Mouse (Mus musculus): ENCODE measurements at regions not wholly inside any gene's neighbourhood (a gene's known extent, or its start where the extent isn't known, plus 50 kb on each side); places are given as distances from the start of the nearest gene placed in this dataset.

- Histone ChIP-seq H3K4me2 (ENCODE audit: low read depth) (no peak overlapping the region), H3K79me2 (ENCODE audit: control insufficient read depth, insufficient read depth) (no peaks in the 10 kb centered on the region), H3K36me3 (ENCODE audit: control insufficient read depth, insufficient read depth) (no peaks in the 10 kb centered on the region), H3K4me3 (no peak overlapping the region), H3ac (ENCODE audit: control insufficient read depth, insufficient read length) (no peak overlapping the region), H3K27me3 (ENCODE audit: control insufficient read depth, insufficient read depth, insufficient read length) (no peaks in the 10 kb centered on the region)
- no peak for TF ChIP-seq TCF12 (IDR thresholded peaks at IDR 0.05; ENCODE audit: insufficient read depth, poor library complexity, severe bottlenecking)
- TF ChIP-seq MYOD1 (IDR thresholded peaks at IDR 0.05; ENCODE audit: control insufficient read depth in 1 of 3, insufficient read length in 2 of 3, low read depth in 2 of 3): no peak
- no peak for TF ChIP-seq TCF3 (IDR thresholded peaks at IDR 0.05; ENCODE audit: insufficient read length, low read depth)
- no peak for TF ChIP-seq CEBPB (IDR thresholded peaks at IDR 0.05; ENCODE audit: insufficient read depth, poor library complexity, severe bottlenecking)
- TF ChIP-seq MAX (IDR thresholded peaks at IDR 0.05; ENCODE audit: low read depth): no peak
- TF ChIP-seq USF1 (IDR thresholded peaks at IDR 0.05; ENCODE audit: low read depth): no peak
These were observed 313.8 kb downstream of the Otol1 start for GRCm38 (mm10) chr3:70321161-70321657.

GRCm38 (mm10) chr3:70324692-70325091 is 317.3 kb downstream of the Otol1 start:
- Histone ChIP-seq H3K79me2 (ENCODE audit: control insufficient read depth, insufficient read depth) (no peaks in the 10 kb centered on the region), H3K4me3 (no peak overlapping the region), H3K4me2 (ENCODE audit: low read depth) (no peak overlapping the region), H3ac (ENCODE audit: control insufficient read depth, insufficient read length) (no peak overlapping the region), H3K27me3 (ENCODE audit: control insufficient read depth, insufficient read depth, insufficient read length) (no peaks in the 10 kb centered on the region), H3K36me3 (ENCODE audit: control insufficient read depth, insufficient read depth) (no peaks in the 10 kb centered on the region)
- TF ChIP-seq TCF3 (IDR thresholded peaks at IDR 0.05; ENCODE audit: insufficient read length, low read depth): no peak
- TF ChIP-seq POLR2A (IDR thresholded peaks at IDR 0.05; ENCODE audit: insufficient read length, low read depth): no peak
- TF ChIP-seq CEBPB (IDR thresholded peaks at IDR 0.05; ENCODE audit: insufficient read depth, poor library complexity, severe bottlenecking): no peak
- TF ChIP-seq MYOG (IDR thresholded peaks at IDR 0.05; ENCODE audit: control insufficient read depth in 1 of 3, insufficient read depth in 1 of 3, insufficient read length in 2 of 3, low read depth in 2 of 3): no peak
- no peak for TF ChIP-seq SRF (IDR thresholded peaks at IDR 0.05; ENCODE audit: control insufficient read depth, insufficient read length, low read depth)
- TF ChIP-seq POLR2AphosphoS2 (IDR thresholded peaks at IDR 0.05; ENCODE audit: insufficient read length, low read depth): no peak
- TF ChIP-seq MAX (IDR thresholded peaks at IDR 0.05; ENCODE audit: low read depth): no peak
- TF ChIP-seq TCF12 (IDR thresholded peaks at IDR 0.05; ENCODE audit: insufficient read depth, poor library complexity, severe bottlenecking): no peak
- no peak for TF ChIP-seq E2F4 (IDR thresholded peaks at IDR 0.05; ENCODE audit: insufficient read depth)
- TF ChIP-seq MYOD1 (IDR thresholded peaks at IDR 0.05; ENCODE audit: control insufficient read depth in 1 of 3, insufficient read length in 2 of 3, low read depth in 2 of 3): no peak
- TF ChIP-seq USF1 (IDR thresholded peaks at IDR 0.05; ENCODE audit: low read depth): no peak
- no peak for TF ChIP-seq REST (IDR thresholded peaks at IDR 0.05; ENCODE audit: insufficient read depth, insufficient read length)

All from myocyte (in vitro differentiated cells).